Mouse (Mus musculus) adrenal gland, postnatal 10 days (tissue): ENCODE data around the gene Smndc1. TPM values are rescaled to one million over a fixed set of nuclear protein-coding genes. Genes with fewer than 3 reads are reported as not detected.

Experiments
- DNase-seq: peaks from one replicate; pipeline ENCODE4 v3.0.0; 2021; ENCODE audit warnings: mixed read lengths
- total RNA-seq, 2 experiments: library from RNA; stranded (reverse); gene quantifications; 2 replicates each; pipeline ENCODE4 v1.2.3; 2021

The Smndc1 gene
- total RNA-seq, 2 experiments from 2014 or later, result 37.5 to 38.5 TPM

DNA sequence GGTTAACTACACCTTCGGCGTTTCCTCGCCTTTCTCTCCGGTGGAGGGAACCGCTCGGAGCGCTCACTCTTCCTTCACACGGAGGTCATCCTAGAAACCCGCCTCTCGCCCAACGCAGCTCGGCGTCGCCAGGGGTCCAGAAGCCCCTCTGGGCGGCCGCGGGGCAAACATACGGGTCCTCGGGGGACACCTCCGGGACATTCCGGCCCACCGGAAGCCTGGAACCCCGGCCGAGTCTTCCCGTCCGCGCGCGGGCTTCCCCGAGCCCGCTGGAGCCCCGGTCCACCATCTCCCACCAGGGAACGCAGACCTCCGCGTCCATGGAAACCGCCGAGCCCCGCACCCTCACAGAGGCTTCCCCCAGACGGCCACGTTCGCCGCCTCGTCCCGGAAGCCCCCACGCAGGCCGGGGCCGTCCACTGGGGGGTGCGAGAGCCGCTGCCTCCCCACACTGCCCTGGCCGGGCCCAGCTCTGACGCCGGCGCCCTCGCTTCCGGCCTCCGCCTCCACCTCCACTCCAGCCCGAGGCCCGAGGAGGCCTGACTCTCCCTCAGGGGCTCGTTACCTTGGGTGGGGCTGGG lies 437 bp downstream of the Smndc1 start:
- DNase-seq, result no peak

DNA sequence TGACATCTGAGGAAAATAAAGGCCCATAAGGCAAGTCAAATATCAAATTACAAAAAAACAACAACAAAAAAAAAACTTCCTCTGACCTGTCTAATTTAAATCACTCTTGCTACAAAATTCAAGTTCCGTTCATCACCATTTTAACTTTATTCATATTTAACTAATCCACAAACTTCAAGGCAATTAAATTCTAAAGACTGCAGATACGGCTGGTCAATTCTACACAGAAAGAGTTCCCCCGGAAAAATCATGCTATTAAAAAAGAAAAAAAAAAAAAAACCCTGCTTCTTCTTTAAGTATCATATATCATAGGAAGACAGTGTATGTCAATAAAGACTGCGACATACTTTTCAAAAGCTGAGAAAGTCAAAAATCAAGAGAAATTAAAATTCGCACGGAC lies 961 bp downstream of the Smndc1 start:
- no peak for DNase-seq

GRCm38 (mm10) chr19:53383336-53383735 lies 7.0 kb downstream of the Smndc1 start:
- DNase-seq, result no peak

- no peak for DNase-seq
Observed at GRCm38 (mm10) chr19:53378421-53378820, 12.0 kb downstream of the Smndc1 start.

DNA sequence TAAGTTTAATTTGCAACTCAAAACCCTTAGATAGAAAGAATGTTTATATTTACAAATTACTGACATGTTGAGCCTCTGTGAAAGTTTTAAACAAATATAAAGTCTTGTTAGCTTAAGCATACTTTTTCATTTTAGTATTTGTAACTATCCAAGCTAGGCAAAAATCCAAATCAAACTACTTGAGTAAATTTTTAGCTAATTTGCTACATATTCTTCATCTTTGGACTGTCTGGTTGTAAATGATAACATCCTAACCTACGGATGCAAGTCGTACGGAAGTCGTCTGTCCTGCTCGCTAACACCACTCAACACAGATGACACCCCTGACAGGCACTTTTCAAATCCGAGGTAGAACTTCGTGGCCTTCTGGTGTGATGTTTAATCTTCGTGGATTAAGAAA lies 12.7 kb downstream of the Smndc1 start:
- DNase-seq, result no peak

DNA sequence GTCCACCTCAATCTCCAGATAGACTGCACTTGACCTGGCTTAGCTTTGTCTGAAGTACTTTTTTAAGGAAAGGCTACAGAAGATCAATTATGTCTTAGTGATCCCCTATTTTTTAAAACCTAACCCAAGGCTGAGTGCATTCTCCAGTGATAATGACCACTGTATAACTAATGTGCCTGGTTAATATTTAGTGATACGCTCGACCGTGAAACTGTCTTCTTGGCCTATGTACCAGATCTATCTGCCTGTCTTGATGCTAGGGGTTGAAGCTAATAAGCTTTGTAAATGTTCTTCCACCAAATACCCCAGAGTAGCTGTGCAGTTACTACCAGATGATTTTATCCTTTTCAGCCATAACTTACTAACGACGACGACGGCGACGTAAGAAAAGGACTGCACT lies 14.6 kb downstream of the Smndc1 start:
- DNase-seq, result no peak

- no peak for DNase-seq
Observed at GRCm38 (mm10) chr19:53375299-53375698, 15.1 kb downstream of the Smndc1 start.

- no peak for DNase-seq
Observed at GRCm38 (mm10) chr19:53373570-53373969, 16.8 kb downstream of the Smndc1 start.

GRCm38 (mm10) chr19:53371666-53372065 lies 18.7 kb downstream of the Smndc1 start, which contains the start of gene Gm10197:
Gene Gm10197, minus strand, starts transcription at chr19:53371766.
- no peak for DNase-seq

- DNase-seq, result no peak
Observed at GRCm38 (mm10) chr19:53370233-53370632, 20.1 kb downstream of the Smndc1 start.

- DNase-seq, result peak; percentile 89
Observed at GRCm38 (mm10) chr19:53369469-53370043, 20.8 kb downstream of the Smndc1 start.

DNA sequence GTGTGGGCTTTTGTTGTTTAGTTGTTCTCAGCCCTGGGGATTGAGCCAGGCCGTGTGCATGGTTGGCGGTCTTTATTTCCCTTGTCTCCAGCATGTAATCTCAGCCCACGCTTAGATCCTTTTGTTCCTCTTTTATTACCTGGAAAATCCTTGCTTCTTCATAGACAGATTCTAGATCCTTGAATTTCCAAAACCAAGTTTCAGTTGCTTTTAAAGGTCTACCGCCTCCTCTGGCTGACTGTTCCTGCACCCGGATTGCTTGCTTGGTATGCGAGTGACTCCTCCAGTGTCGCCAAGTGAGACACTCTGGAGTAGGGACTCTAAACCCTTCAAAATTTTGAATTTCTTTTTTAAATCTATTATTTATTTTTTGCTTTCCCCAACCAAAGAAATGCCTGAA lies 23.5 kb downstream of the Smndc1 start:
- DNase-seq, result no peak

DNA sequence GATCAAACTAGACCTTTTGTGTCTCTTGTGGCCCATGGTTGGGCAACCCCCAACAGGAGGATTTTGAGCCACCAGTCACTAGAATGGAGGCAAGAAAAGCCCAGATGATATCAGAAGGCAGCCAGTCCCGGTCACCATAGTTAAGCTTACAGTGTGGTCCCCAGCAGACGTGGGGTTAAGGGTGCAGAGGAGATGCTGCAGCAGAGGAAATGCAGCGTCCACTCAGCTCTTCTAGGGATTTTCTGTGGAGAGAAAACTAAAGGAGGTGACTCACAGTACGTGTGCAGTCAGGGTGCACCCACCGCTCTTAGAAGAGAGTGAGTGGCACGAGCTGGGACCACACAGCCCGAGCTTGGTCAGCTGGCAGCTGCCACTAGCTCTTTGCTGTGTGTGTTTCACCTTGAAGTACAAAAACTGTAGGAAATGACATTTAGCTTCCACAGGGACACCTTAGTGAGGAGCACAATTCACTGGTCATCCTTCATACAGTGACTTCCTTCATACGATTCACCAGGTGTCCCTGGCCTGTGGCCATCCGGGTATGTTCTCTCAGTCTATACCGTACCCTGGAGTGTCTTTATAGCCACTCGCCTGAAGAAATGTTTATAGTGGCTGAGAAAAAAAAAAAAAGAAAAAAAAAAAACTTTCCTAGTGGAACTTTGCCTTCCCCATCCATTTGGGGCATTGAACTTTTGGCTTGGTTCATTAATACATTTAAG lies 24.2 kb downstream of the Smndc1 start:
- DNase-seq, result no peak

DNA sequence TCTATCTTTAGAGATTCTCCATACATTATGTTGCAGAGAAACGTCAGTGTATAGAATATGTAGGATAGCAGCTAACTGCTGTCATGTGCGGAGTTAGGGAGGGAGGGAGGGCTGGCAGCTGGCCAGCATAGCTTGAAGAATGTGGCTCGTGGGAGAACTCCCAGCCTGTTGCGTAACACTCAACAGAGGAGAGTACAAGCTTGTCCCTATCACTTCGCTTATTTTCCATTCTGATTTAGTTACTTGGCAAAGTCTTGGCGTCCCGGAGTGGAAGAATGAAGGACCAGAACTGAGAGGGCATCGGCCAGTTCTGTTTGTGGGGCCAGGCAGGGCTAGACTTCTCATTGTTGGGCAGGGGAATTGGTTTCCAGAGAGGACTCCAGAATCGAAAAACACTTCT lies 25.4 kb downstream of the Smndc1 start:
- DNase-seq, result peak; percentile 79

GRCm38 (mm10) chr19:53364551-53364950 lies 25.8 kb downstream of the Smndc1 start:
- no peak for DNase-seq

DNA sequence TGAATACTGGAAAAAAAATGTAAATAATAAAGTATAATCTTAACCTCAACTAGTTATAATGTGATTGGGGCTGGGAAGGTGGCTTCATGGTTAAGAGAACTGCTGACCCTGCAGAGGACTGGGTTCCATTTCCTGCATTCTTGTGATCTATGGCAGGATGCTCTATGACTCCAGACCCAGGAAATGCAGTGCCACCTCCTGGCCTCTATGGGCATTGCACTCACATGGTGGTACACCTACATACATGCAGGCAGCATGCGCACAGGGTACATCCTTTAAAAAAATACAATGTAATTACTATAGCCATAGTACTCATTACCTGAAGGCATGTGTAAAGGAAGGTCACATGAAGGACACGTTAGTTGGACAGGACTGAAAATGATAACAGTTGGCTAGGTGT lies 27.4 kb downstream of the Smndc1 start:
- DNase-seq, result peak; percentile 47

- peak; percentile 38 for DNase-seq
Observed at GRCm38 (mm10) chr19:53360265-53360958, 30.0 kb downstream of the Smndc1 start.

DNA sequence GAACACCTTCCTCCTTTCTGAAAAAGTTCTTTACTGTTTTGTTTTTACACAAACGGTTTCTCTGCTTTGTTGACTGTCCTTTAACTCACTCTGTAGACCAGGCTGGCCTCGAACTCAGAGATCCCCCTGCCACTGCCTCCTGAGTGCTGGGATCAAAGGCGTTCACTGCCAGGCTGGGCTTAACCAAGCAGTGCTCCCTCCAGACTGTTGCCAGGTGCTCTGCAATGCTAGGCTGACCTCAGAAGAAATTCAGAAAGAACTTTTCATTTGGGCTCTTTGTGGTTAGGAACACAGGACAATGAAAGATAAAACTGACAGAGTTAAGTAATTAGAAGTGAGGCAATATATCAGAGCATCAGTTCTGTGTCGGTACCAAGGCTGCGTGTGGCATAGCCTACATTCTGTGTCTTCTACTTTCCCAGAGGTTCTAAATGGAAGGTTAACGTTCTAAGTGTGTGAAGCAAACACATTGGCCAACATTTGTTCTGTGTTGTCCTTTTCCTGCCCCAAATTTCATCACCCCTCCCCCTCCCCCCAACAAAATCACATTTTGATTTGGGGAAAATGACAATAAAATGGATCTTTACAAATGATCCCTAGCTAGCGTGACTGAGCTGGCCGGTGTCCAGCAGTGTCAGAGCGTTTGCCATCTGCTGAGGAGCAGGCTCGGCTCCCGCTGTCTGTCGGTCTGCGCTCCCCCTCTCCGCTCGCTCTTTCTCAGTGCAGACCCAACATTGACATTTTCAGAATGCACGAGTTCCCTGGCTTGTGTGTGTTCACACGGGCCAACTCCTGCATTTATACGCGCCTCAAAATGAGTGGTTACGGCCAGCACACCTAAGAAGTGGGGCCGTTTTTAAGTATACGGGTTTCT lies 31.0 kb downstream of the Smndc1 start:
- peak; percentile 80 for DNase-seq

GRCm38 (mm10) chr19:53355065-53355464 lies 35.3 kb downstream of the Smndc1 start:
- no peak for DNase-seq

GRCm38 (mm10) chr19:53354271-53355000 lies 35.9 kb downstream of the Smndc1 start:
- DNase-seq, result no peak

GRCm38 (mm10) chr19:53353864-53354263 lies 36.5 kb downstream of the Smndc1 start:
- no peak for DNase-seq
